Mouse (Mus musculus): ENCODE measurements around the gene Pop5. TPM values are rescaled to one million over a fixed set of nuclear protein-coding genes. Genes with fewer than 3 reads are reported as not detected.

Pop5 gene
- polyA plus RNA-seq, 1 experiment = 68.6 TPM

GRCm38 (mm10) chr5:115272812-115273548, 37.3 kb downstream of the Pop5 start, which contains the start of gene Rnf10:
Gene Rnf10 (minus strand): TSS chr5:115272898.
- TF ChIP-seq POLR2A (IDR thresholded peaks at IDR 0.05; ENCODE audit: low read depth, low read length) = peak; percentile 98
- no peak for TF ChIP-seq CTCF (IDR thresholded peaks at IDR 0.05; ENCODE audit: extremely low read depth, insufficient read length, insufficient replicate concordance, low read depth, low read length)
- H3K36me3 ChIP-seq (ENCODE audit: control insufficient read depth, insufficient read depth, low read length) = 0 out of 2 replicates have a peak, but pooled peaks cover 8% of the 10 kb centered on the region
- H3K4me3 ChIP-seq (ENCODE audit: low read depth, low read length) = peak within 1 kb of the TSS; percentile 81
- peaks cover 12% of the 10 kb centered on the region; the same call in 1 of the 2 replicates for H3K4me1 ChIP-seq (ENCODE audit: control insufficient read depth, insufficient read depth, insufficient read length, low read length)
- peak within 1 kb of the TSS; percentile 26 for H3K27ac ChIP-seq (ENCODE audit: insufficient read depth, low read depth, low read length)
- H3K27me3 ChIP-seq (ENCODE audit: control insufficient read depth, insufficient read depth, low read length) = no peaks in the 10 kb centered on the region
- WGBS = 11% methylated on average over 26 of the region's 26 CpGs

DNA sequence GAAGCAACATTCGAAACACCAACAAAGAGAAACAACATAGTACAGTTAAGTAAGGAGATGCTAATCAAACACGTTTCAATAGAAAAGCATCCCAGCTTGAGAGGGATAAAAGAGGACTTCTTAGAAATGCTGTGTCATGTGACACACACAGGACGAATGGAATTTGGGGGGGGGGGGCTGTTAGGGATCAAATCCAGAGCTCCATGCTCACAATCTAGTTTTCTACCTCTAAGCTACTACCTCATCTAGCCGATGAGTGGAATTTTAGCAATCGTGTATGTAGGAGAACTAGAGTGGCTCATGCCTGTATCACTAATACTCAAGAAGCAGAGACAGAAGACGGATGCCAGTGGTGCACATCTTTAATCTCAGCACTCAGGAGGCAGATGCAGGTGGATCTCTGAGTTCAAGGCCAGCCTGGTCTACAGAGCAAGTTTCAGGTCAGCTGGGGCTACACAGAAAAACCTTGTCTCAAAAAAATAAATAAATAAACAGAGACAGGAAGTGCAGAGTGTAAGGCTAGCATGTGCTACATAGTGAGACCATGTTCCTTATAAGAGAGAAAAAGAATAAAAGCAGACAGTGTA, 38.0 kb downstream of the Pop5 start:
- Histone ChIP-seq H3K4me1 (ENCODE audit: control insufficient read depth, insufficient read depth, insufficient read length, low read length) (peaks cover 12% of the 10 kb centered on the region; the same call in 1 of the 2 replicates), H3K4me3 (ENCODE audit: low read depth, low read length) (no peak overlapping the region), H3K27ac (ENCODE audit: insufficient read depth, low read depth, low read length) (no peak overlapping the region), H3K36me3 (ENCODE audit: control insufficient read depth, insufficient read depth, low read length) (0 out of 2 replicates have a peak, but pooled peaks cover 8% of the 10 kb centered on the region), H3K27me3 (ENCODE audit: control insufficient read depth, insufficient read depth, low read length) (no peaks in the 10 kb centered on the region)
- TF ChIP-seq POLR2A (IDR thresholded peaks at IDR 0.05; ENCODE audit: low read depth, low read length) = no peak
- TF ChIP-seq CTCF (IDR thresholded peaks at IDR 0.05; ENCODE audit: extremely low read depth, insufficient read length, insufficient replicate concordance, low read depth, low read length) = no peak
- 80% methylated on average over 6 of the region's 6 CpGs for WGBS

DNA sequence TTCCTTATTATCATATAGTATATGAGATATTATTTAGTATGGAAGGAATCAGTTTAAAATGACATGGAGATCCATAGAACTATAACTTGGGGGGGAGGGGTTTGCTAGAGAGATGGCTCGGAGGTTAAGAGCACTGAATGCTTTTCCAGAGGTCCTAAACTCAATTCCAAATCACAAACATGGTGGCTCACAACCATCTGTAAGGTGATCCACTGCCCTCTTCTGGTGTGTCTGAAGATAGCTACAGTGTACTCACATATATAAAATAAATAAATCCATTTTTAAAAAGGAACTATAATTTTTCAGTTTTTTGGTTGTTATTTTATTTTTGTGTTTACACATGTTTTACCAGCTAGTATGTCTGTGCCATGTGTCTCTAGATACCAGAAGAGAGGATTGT, 38.7 kb downstream of the Pop5 start:
- Histone ChIP-seq H3K36me3 (ENCODE audit: control insufficient read depth, insufficient read depth, low read length) (0 out of 2 replicates have a peak, but pooled peaks cover 4% of the 10 kb centered on the region), H3K4me3 (ENCODE audit: low read depth, low read length) (no peak overlapping the region), H3K4me1 (ENCODE audit: control insufficient read depth, insufficient read depth, insufficient read length, low read length) (peaks cover 14% of the 10 kb centered on the region; the same call in 1 of the 2 replicates), H3K27ac (ENCODE audit: insufficient read depth, low read depth, low read length) (no peak overlapping the region), H3K27me3 (ENCODE audit: control insufficient read depth, insufficient read depth, low read length) (no peaks in the 10 kb centered on the region)
- no peak for TF ChIP-seq POLR2A (IDR thresholded peaks at IDR 0.05; ENCODE audit: low read depth, low read length)
- no peak for TF ChIP-seq CTCF (IDR thresholded peaks at IDR 0.05; ENCODE audit: extremely low read depth, insufficient read length, insufficient replicate concordance, low read depth, low read length)
- WGBS = 58% methylated on average over 1 of the region's 1 CpGs

DNA sequence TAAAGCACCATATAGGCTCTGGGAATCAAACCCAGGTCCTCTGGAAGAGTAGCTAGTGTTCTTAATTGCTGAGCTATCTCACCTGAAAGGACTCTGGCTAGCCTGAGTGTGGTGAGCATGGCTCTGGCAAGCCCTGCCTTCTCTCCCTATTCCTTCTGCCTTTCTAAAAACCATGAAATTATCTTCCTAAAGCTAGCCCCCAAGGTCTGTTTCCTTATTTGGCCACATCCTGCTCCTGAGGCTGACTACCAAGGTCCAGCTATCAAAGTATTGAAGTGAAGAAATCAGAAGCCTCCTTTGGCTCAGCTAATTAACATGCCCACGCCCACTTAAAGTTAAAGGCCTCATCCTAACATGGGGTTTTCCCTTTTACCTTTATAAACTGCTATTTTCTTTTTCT, 39.1 kb downstream of the Pop5 start:
- TF ChIP-seq POLR2A (IDR thresholded peaks at IDR 0.05; ENCODE audit: low read depth, low read length) (no peak), CTCF (IDR thresholded peaks at IDR 0.05; ENCODE audit: extremely low read depth, insufficient read length, insufficient replicate concordance, low read depth, low read length) (no peak)
- WGBS = 57% methylated on average over 1 of the region's 1 CpGs
- Histone ChIP-seq H3K27me3 (ENCODE audit: control insufficient read depth, insufficient read depth, low read length) (no peaks in the 10 kb centered on the region), H3K4me1 (ENCODE audit: control insufficient read depth, insufficient read depth, insufficient read length, low read length) (peaks cover 11% of the 10 kb centered on the region; the same call in 1 of the 2 replicates), H3K4me3 (ENCODE audit: low read depth, low read length) (no peak overlapping the region), H3K27ac (ENCODE audit: insufficient read depth, low read depth, low read length) (peak overlapping the region; percentile 38; the same call in 1 of the 2 replicates), H3K36me3 (ENCODE audit: control insufficient read depth, insufficient read depth, low read length) (no peaks in the 10 kb centered on the region)

GRCm38 (mm10) chr5:115275998-115276397, 40.4 kb downstream of the Pop5 start:
- Histone ChIP-seq H3K27ac (ENCODE audit: insufficient read depth, low read depth, low read length) (no peak overlapping the region), H3K4me3 (ENCODE audit: low read depth, low read length) (no peak overlapping the region), H3K4me1 (ENCODE audit: control insufficient read depth, insufficient read depth, insufficient read length, low read length) (peaks cover 4% of the 10 kb centered on the region; the same call in 1 of the 2 replicates), H3K27me3 (ENCODE audit: control insufficient read depth, insufficient read depth, low read length) (no peaks in the 10 kb centered on the region), H3K36me3 (ENCODE audit: control insufficient read depth, insufficient read depth, low read length) (no peaks in the 10 kb centered on the region)
- peak; percentile 51; the same call in 1 of the 2 replicates for TF ChIP-seq CTCF (IDR thresholded peaks at IDR 0.05; ENCODE audit: extremely low read depth, insufficient read length, insufficient replicate concordance, low read depth, low read length)
- TF ChIP-seq POLR2A (IDR thresholded peaks at IDR 0.05; ENCODE audit: low read depth, low read length) = no peak
- 66% methylated on average over 14 of the region's 14 CpGs for WGBS

GRCm38 (mm10) chr5:115278053-115278452, 42.4 kb downstream of the Pop5 start:
- H3K27ac ChIP-seq (ENCODE audit: insufficient read depth, low read depth, low read length) = no peak overlapping the region
- H3K4me3 ChIP-seq (ENCODE audit: low read depth, low read length) = no peak overlapping the region
- peaks cover 4% of the 10 kb centered on the region; the same call in 1 of the 2 replicates for H3K4me1 ChIP-seq (ENCODE audit: control insufficient read depth, insufficient read depth, insufficient read length, low read length)
- 27% methylated on average over 1 of the region's 1 CpGs for WGBS
- H3K36me3 ChIP-seq (ENCODE audit: control insufficient read depth, insufficient read depth, low read length) = peaks cover under 1% of the 10 kb centered on the region; the same call in 1 of the 2 replicates
- H3K27me3 ChIP-seq (ENCODE audit: control insufficient read depth, insufficient read depth, low read length) = no peaks in the 10 kb centered on the region
- TF ChIP-seq CTCF (IDR thresholded peaks at IDR 0.05; ENCODE audit: extremely low read depth, insufficient read length, insufficient replicate concordance, low read depth, low read length) = no peak
- TF ChIP-seq POLR2A (IDR thresholded peaks at IDR 0.05; ENCODE audit: low read depth, low read length) = no peak

DNA sequence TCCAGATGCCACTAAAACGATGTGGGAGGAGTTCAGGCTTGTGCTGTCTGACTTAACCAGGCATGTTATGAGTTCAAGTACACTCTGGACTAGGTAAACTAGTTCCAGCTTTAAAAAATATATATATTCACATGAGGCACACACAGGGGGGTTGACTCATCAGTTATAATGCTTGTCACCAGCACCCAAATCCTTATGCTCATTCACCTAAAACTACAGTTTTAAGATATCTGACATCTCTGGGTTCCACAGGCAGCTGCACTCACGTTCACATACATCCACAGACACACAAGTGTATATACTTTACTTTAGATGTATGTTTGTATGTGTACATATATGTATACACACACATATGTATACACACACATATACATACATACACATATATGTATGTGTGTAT, 43.1 kb downstream of the Pop5 start:
- Histone ChIP-seq H3K36me3 (ENCODE audit: control insufficient read depth, insufficient read depth, low read length) (peaks cover 8% of the 10 kb centered on the region), H3K27me3 (ENCODE audit: control insufficient read depth, insufficient read depth, low read length) (no peaks in the 10 kb centered on the region), H3K4me3 (ENCODE audit: low read depth, low read length) (no peak overlapping the region), H3K27ac (ENCODE audit: insufficient read depth, low read depth, low read length) (no peak overlapping the region), H3K4me1 (ENCODE audit: control insufficient read depth, insufficient read depth, insufficient read length, low read length) (peaks cover 2% of the 10 kb centered on the region; the same call in 1 of the 2 replicates)
- WGBS = 57% methylated on average over 2 of the region's 2 CpGs
- no peak for TF ChIP-seq CTCF (IDR thresholded peaks at IDR 0.05; ENCODE audit: extremely low read depth, insufficient read length, insufficient replicate concordance, low read depth, low read length)
- no peak for TF ChIP-seq POLR2A (IDR thresholded peaks at IDR 0.05; ENCODE audit: low read depth, low read length)
